In the genomic region with DNA sequence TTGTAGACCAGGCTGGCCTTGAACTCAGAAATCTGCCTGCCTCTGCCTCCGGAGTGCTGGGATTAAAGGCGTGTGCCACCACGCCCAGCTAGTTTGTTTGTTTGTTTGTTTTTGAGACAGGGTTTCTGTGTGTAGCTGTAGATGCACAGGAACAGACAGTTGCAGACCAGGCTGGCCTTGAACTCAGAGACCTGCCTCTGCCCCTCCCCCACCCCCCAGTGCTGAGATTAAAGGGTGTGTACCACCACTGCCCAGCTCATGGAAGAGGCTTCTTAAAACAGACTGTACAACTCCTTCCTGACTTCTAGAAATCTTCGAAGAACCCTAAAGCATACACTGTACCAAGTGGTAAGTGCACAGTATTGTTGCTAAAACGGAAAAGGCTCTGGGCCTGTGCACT, we compare ENCODE assay signal across 9 mouse cellular contexts. TPM values are rescaled to one million over a fixed set of nuclear protein-coding genes. Genes with fewer than 3 reads are reported as not detected.
DNase-seq lines count a peak whose midpoint lies in the region; ATAC-seq lines count a peak whose summit lies in the region.
"Had no signal": no experiment of that assay in that cellular context is flagged by ENCODE, and none has a peak within 500 bp of the region (broad histone marks: within the 10 kb centered on the region; RNA-seq: fewer than 3 reads in every experiment).

No protein-coding gene starts in this region.

- peak overlapping the region; percentile 94; the same call in 1 of the 2 replicates for H3K4me3 ChIP-seq in kidney, embryonic 14.5 days (ENCODE audit: low read length)
- peak overlapping the region; percentile 84; the same call in 1 of the 2 replicates for H3K4me3 ChIP-seq in embryonic facial prominence, embryonic 11.5 days (ENCODE audit: low read depth, low read length)
- H3K4me3 ChIP-seq in intestine, embryonic 14.5 days (ENCODE audit: low read depth, low read length) = peak overlapping the region; percentile 90; the same call in 1 of the 2 replicates
- H3K4me3 ChIP-seq in midbrain, embryonic 15.5 days = no peak overlapping the region

- peak overlapping the region; percentile 88 for H3K4me2 ChIP-seq in kidney, embryonic 14.5 days (replicated peaks; ENCODE audit: low read depth, low read length)
- H3K4me2 ChIP-seq in embryonic facial prominence, embryonic 11.5 days (ENCODE audit: low read depth, low read length) = no peak overlapping the region; the same call in 1 of the 2 replicates
- H3K4me2 ChIP-seq in intestine, embryonic 14.5 days (ENCODE audit: low read length) = peak overlapping the region; percentile 73
- peak overlapping the region; percentile 82 for H3K4me2 ChIP-seq in midbrain, embryonic 15.5 days

- ATAC-seq in kidney, embryonic 14.5 days (ENCODE audit: low FRiP score, low TSS enrichment) = no peak
- ATAC-seq in embryonic facial prominence, embryonic 11.5 days (replicated peaks; ENCODE audit: insufficient number of reproducible peaks, low FRiP score, low TSS enrichment, low read depth) = no peak
- no peak for ATAC-seq in intestine, embryonic 14.5 days (replicated peaks; ENCODE audit: low FRiP score, low TSS enrichment, low read depth)
- ATAC-seq in midbrain, embryonic 15.5 days (replicated peaks) = no peak

- H3K36me3 ChIP-seq in kidney, embryonic 14.5 days (ENCODE audit: control insufficient read depth, insufficient read depth, low read length) = peaks cover 45% of the 10 kb centered on the region
- H3K36me3 ChIP-seq in embryonic facial prominence, embryonic 11.5 days (replicated peaks; ENCODE audit: control insufficient read depth, insufficient read depth, low read depth, low read length) = peaks cover 12% of the 10 kb centered on the region
- H3K36me3 ChIP-seq in intestine, embryonic 14.5 days (ENCODE audit: control insufficient read depth, insufficient read depth, low read length) = peaks cover 48% of the 10 kb centered on the region
- peaks cover 7% of the 10 kb centered on the region; the same call in 1 of the 2 replicates for H3K36me3 ChIP-seq in midbrain, embryonic 15.5 days (replicated peaks)

- peaks cover 9% of the 10 kb centered on the region for H3K4me1 ChIP-seq in kidney, embryonic 14.5 days (ENCODE audit: control insufficient read depth, insufficient read depth, low read length)
- H3K4me1 ChIP-seq in embryonic facial prominence, embryonic 11.5 days (ENCODE audit: control insufficient read depth, insufficient read depth, low read length) = no peaks in the 10 kb centered on the region; the same call in 1 of the 2 replicates
- peaks cover 8% of the 10 kb centered on the region; the same call in 1 of the 2 replicates for H3K4me1 ChIP-seq in intestine, embryonic 14.5 days (replicated peaks; ENCODE audit: control insufficient read depth, insufficient read depth, low read length)
- H3K4me1 ChIP-seq in midbrain, embryonic 15.5 days = peaks cover 22% of the 10 kb centered on the region

- H3K27ac ChIP-seq in kidney, embryonic 14.5 days (ENCODE audit: low read depth, low read length) = no peak overlapping the region
- H3K27ac ChIP-seq in embryonic facial prominence, embryonic 11.5 days (replicated peaks; ENCODE audit: low read depth, low read length) = no peak overlapping the region
- no peak overlapping the region for H3K27ac ChIP-seq in intestine, embryonic 14.5 days (ENCODE audit: low read depth)
- no peak overlapping the region for H3K27ac ChIP-seq in midbrain, embryonic 15.5 days

- H3K9me3 ChIP-seq in kidney, embryonic 14.5 days (ENCODE audit: control insufficient read depth, low read length) = no peaks in the 10 kb centered on the region; the same call in 1 of the 2 replicates
- H3K9me3 ChIP-seq in embryonic facial prominence, embryonic 11.5 days (replicated peaks; ENCODE audit: control insufficient read depth, low read length) = no peaks in the 10 kb centered on the region
- H3K9me3 ChIP-seq in intestine, embryonic 14.5 days (ENCODE audit: control insufficient read depth, low read length) = no peaks in the 10 kb centered on the region
- no peaks in the 10 kb centered on the region for H3K9me3 ChIP-seq in midbrain, embryonic 15.5 days

- H3K27me3 ChIP-seq in kidney, embryonic 14.5 days (ENCODE audit: control insufficient read depth, insufficient read depth, low read length) = no peaks in the 10 kb centered on the region
- no peaks in the 10 kb centered on the region for H3K27me3 ChIP-seq in embryonic facial prominence, embryonic 11.5 days (ENCODE audit: control insufficient read depth, insufficient read depth, low read length)
- H3K27me3 ChIP-seq in intestine, embryonic 14.5 days (replicated peaks; ENCODE audit: control insufficient read depth, insufficient read depth, low read length) = no peaks in the 10 kb centered on the region
- H3K27me3 ChIP-seq in midbrain, embryonic 15.5 days (replicated peaks) = no peaks in the 10 kb centered on the region

- no peak for DNase-seq in kidney, postnatal 4 days
- DNase-seq in embryonic facial prominence, embryonic 11.5 days (ENCODE audit: low spot score) = no peak
- DNase-seq in intestine, embryonic 14.5 days (ENCODE audit: low spot score) = no peak
- DNase-seq in layer of hippocampus, adult 8-10 months (ENCODE audit: low spot score in 2 of 2) = no peak
- no peak for DNase-seq in ovary, postnatal 10 days (ENCODE audit: low spot score)
- DNase-seq in cerebellum, adult 9-10 months = no peak
- DNase-seq: lung, adult 18-20 months had no signal

- WGBS in kidney, embryonic 14.5 days = 86% methylated on average over 5 of the region's 5 CpGs
- WGBS in embryonic facial prominence, embryonic 11.5 days = 88% methylated on average over 5 of the region's 5 CpGs
- 86% methylated on average over 5 of the region's 5 CpGs for WGBS in intestine, embryonic 14.5 days
- WGBS in midbrain, embryonic 15.5 days = 93% methylated on average over 5 of the region's 5 CpGs

- no peak overlapping the region; the same call in 1 of the 2 replicates for H3K9ac ChIP-seq in kidney, embryonic 14.5 days (ENCODE audit: low read depth, low read length)
- H3K9ac ChIP-seq in embryonic facial prominence, embryonic 11.5 days (replicated peaks; ENCODE audit: low read length) = no peak overlapping the region
- no peak overlapping the region; the same call in 1 of the 2 replicates for H3K9ac ChIP-seq in intestine, embryonic 14.5 days (ENCODE audit: low read length)
- H3K9ac ChIP-seq in midbrain, embryonic 15.5 days = no peak overlapping the region

RNA-seq across cellular contexts. Expression of a gene that starts 25.2 kb away (rescaled TPM):
- polyA plus RNA-seq in kidney, embryonic 14.5 days (2014; fragmentation: Nextera tagmentation; extraction: Ambion mirVana) = 74.1 and 75.4 TPM in 2 replicates
- 43.1 and 46.1 TPM in 2 replicates for polyA plus RNA-seq in embryonic facial prominence, embryonic 11.5 days (2014; fragmentation: Nextera tagmentation; extraction: Ambion mirVana)
- polyA plus RNA-seq in intestine, embryonic 14.5 days (2014; fragmentation: Nextera tagmentation; extraction: Ambion mirVana) = 63.1 and 64.2 TPM in 2 replicates
- 111 and 117 TPM in 2 replicates for polyA plus RNA-seq in midbrain, embryonic 15.5 days (2015; fragmentation: Nextera tagmentation; extraction: Ambion mirVana)
- total RNA-seq in layer of hippocampus, adult 8-10 months (2022) = 10 to 100 TPM; 71.4 to 86.7 (median 76.9) TPM

RNA-seq across cellular contexts. Expression of a gene that starts 27.5 kb away (rescaled TPM):
- polyA plus RNA-seq in kidney, embryonic 14.5 days (2014; fragmentation: Nextera tagmentation; extraction: Ambion mirVana) = 228 and 242 TPM in 2 replicates
- polyA plus RNA-seq in embryonic facial prominence, embryonic 11.5 days (2014; fragmentation: Nextera tagmentation; extraction: Ambion mirVana) = 249 and 271 TPM in 2 replicates
- 173 and 178 TPM in 2 replicates for polyA plus RNA-seq in intestine, embryonic 14.5 days (2014; fragmentation: Nextera tagmentation; extraction: Ambion mirVana)
- 79.4 and 83.9 TPM in 2 replicates for polyA plus RNA-seq in midbrain, embryonic 15.5 days (2015; fragmentation: Nextera tagmentation; extraction: Ambion mirVana)
- total RNA-seq in layer of hippocampus, adult 8-10 months (2022) = 10 to 100 TPM; 42.0 to 45.3 (median 43.3) TPM

RNA-seq across cellular contexts. Expression of a gene that starts 31.8 kb away (rescaled TPM):
- polyA plus RNA-seq in kidney, embryonic 14.5 days (2014; fragmentation: Nextera tagmentation; extraction: Ambion mirVana) = 24.4 and 41.5 TPM in 2 replicates
- polyA plus RNA-seq in embryonic facial prominence, embryonic 11.5 days (2014; fragmentation: Nextera tagmentation; extraction: Ambion mirVana) = 39.6 and 39.9 TPM in 2 replicates
- polyA plus RNA-seq in intestine, embryonic 14.5 days (2014; fragmentation: Nextera tagmentation; extraction: Ambion mirVana) = 33.7 and 38.4 TPM in 2 replicates
- 68.7 TPM in 2 replicates for polyA plus RNA-seq in midbrain, embryonic 15.5 days (2015; fragmentation: Nextera tagmentation; extraction: Ambion mirVana)
- 10 to 100 TPM; 73.3 to 82.8 (median 79.4) TPM for total RNA-seq in layer of hippocampus, adult 8-10 months (2022)
